Mouse (Mus musculus) neural tube, embryonic 13.5 days (tissue): ENCODE data around the gene Grpr. TPM values are rescaled to one million over a fixed set of nuclear protein-coding genes. Genes with fewer than 3 reads are reported as not detected.

ENCODE experiments used
- ATAC-seq: fragments of 200-750 bp; cut with Nextera tagmentation; 2 replicates; pipeline ENCODE4 v1.8.0; 2017; ENCODE audit warnings: low read depth, mild to moderate bottlenecking, moderate TSS enrichment, moderate library complexity
- H3K27ac ChIP-seq: fragments of 300-500 bp; sonication (generic); replicated peaks from 2 replicates; pipeline ENCODE4 v1.5.1; 2015; ENCODE audit warnings: moderate library complexity, mild to moderate bottlenecking, inconsistent platforms
- H3K27me3 ChIP-seq: fragments of 300-500 bp; sonication (generic); 2 replicates; pipeline ENCODE4 v1.6.1; 2015; ENCODE audit warnings: mild to moderate bottlenecking, inconsistent platforms
- H3K36me3 ChIP-seq: fragments of 300-500 bp; sonication (generic); 2 replicates; pipeline ENCODE4 v1.6.1; 2015; ENCODE audit warnings: mild to moderate bottlenecking, inconsistent platforms
- H3K4me1 ChIP-seq: fragments of 300-500 bp; sonication (generic); replicated peaks from 2 replicates; pipeline ENCODE4 v1.6.1; 2015; ENCODE audit warnings: inconsistent platforms
- H3K4me2 ChIP-seq: fragments of 300-500 bp; sonication (generic); 2 replicates; pipeline ENCODE4 v1.6.1; 2015; ENCODE audit warnings: inconsistent platforms, mild to moderate bottlenecking, moderate library complexity
- H3K4me3 ChIP-seq: fragments of 300-500 bp; sonication (generic); 2 replicates; pipeline ENCODE4 v1.5.1; 2015; ENCODE audit warnings: mild to moderate bottlenecking, inconsistent platforms
- H3K9ac ChIP-seq: fragments of 300-500 bp; sonication (generic); 2 replicates; pipeline ENCODE4 v1.6.1; 2015; ENCODE audit warnings: moderate library complexity, mild to moderate bottlenecking, inconsistent platforms
- H3K9me3 ChIP-seq: fragments of 300-500 bp; sonication (generic); 2 replicates; pipeline ENCODE4 v1.6.1; 2016; ENCODE audit warnings: inconsistent platforms
- WGBS: fragments of 180-500 bp; shearing (Covaris S2); methylation state at CpG from one replicate; pipeline ENCODE4 v1.1.7; 2015; 5-methylcytosine and 5-hydroxymethylcytosine counted together
- polyA plus RNA-seq: library from polyadenylated mRNA; unstranded; fragments of >200 nt; fragmentation: Nextera tagmentation; extraction: Ambion mirVana; gene quantifications from 2 replicates; pipeline ENCODE4 v1.2.1, GENCODE M21; 2015

Grpr gene
- polyA plus RNA-seq = 0.11 and 0.36 TPM in 2 replicates

DNA sequence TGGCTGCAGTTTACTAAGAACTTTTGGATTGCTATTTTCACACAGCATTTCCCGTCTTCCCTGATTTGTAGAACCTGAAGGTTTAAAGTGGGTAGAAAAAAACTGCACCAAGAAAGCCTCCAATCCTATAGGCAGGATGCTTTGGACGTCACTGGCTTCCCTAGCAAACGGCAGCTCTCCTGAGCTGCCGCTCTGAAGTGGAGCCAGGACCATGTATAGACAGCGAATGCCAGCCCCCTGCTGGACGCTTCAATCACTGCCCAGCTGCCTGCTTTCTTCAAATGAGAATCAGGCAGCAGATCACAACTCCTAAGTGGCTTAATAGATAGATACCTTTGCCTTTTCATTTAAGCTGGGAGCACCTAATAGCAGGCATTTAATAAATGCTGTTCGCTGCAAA is at the start of gene Grpr:
Gene Grpr, minus strand, starts transcription at position 12 of the 400 bp plus-strand sequence.
- Histone ChIP-seq H3K36me3 (no peaks in the 10 kb centered on the region), H3K4me3 (no peak within 1 kb of the TSS), H3K9me3 (no peaks in the 10 kb centered on the region), H3K4me1 (no peaks in the 10 kb centered on the region), H3K27me3 (peaks cover 69% of the 10 kb centered on the region), H3K9ac (no peak within 1 kb of the TSS), H3K27ac (no peak within 1 kb of the TSS), H3K4me2 (no peak within 1 kb of the TSS)
- ATAC-seq = peak; percentile 92
- 17% methylated on average over 7 of the region's 7 CpGs for WGBS

DNA sequence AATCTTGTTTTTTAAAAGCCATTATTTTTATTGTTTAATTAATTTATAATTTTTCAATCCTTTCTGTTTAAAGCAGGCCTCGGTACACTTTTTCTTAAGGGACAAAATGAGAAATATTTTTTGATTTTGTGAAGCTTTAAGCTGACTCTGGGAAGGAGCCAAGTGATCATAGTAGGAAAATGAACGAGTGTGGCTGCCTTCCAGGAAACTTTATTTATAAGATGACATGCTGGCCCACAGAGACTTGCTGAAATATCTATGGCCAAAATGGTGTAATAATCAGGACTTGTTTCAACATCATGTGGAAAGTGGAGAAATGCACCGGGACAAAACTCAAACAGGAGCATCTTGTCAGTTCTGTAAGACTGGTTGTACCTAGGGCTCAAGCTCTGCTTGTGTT is 11.0 kb upstream of the Grpr start:
- H3K36me3 ChIP-seq = no peaks in the 10 kb centered on the region
- H3K9me3 ChIP-seq = no peaks in the 10 kb centered on the region
- H3K9ac ChIP-seq = no peak overlapping the region
- H3K4me3 ChIP-seq = no peak overlapping the region
- no peaks in the 10 kb centered on the region for H3K4me1 ChIP-seq
- no peak overlapping the region for H3K4me2 ChIP-seq
- 81% methylated on average over 3 of the region's 3 CpGs for WGBS
- ATAC-seq = no peak
- H3K27me3 ChIP-seq = peaks cover 25% of the 10 kb centered on the region
- H3K27ac ChIP-seq = no peak overlapping the region

DNA sequence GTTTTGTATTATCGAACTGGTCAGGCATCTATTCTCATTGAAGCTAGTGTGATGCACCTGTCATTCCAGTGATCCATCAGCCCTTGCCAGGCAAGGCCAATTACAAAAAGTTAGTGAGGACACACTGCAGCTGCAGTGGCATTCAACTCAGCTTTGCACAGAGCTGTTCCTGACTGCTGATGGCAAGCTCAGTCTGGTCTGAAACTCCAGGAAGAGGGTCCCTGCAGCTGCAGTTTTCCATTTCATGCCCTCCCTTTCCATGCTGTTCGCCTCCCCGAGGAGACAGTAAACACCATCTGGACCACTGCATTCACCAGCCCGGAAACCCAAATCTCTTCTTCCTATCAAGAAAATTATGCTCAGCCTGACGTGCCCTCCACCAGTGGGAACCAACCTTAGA is 2.4 kb downstream of the Grpr start:
- ATAC-seq = no peak
- no peaks in the 10 kb centered on the region for H3K4me1 ChIP-seq
- no peaks in the 10 kb centered on the region for H3K9me3 ChIP-seq
- no peak overlapping the region for H3K4me2 ChIP-seq
- no peak overlapping the region for H3K9ac ChIP-seq
- H3K27me3 ChIP-seq = peaks cover 61% of the 10 kb centered on the region
- no peak overlapping the region for H3K27ac ChIP-seq
- no peaks in the 10 kb centered on the region for H3K36me3 ChIP-seq
- 75% methylated on average over 5 of the region's 5 CpGs for WGBS
- H3K4me3 ChIP-seq = no peak overlapping the region

DNA sequence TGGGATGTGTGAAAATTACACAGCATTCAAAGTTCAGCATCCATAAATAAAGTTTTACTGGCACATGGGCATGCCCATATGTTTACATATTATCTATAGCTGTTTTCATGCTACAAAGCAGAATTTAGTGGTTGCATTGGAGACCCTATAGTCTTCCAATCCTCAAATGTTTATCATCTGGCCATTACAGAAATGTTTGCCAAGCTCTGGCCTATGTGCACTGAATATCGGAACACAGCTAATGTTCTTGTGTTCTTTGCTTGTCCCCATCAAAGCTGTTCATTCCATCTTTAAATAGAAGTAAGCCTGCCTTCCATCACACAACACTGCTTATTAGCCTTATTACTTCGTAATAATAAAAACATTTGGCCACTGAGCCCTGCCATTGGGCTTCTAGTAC is 16.6 kb downstream of the Grpr start:
- Histone ChIP-seq H3K27me3 (peaks cover 35% of the 10 kb centered on the region), H3K9me3 (no peaks in the 10 kb centered on the region), H3K4me1 (no peaks in the 10 kb centered on the region), H3K4me2 (no peak overlapping the region), H3K9ac (no peak overlapping the region), H3K36me3 (no peaks in the 10 kb centered on the region), H3K27ac (no peak overlapping the region), H3K4me3 (no peak overlapping the region)
- WGBS = 72% methylated on average over 2 of the region's 2 CpGs
- ATAC-seq = no peak

DNA sequence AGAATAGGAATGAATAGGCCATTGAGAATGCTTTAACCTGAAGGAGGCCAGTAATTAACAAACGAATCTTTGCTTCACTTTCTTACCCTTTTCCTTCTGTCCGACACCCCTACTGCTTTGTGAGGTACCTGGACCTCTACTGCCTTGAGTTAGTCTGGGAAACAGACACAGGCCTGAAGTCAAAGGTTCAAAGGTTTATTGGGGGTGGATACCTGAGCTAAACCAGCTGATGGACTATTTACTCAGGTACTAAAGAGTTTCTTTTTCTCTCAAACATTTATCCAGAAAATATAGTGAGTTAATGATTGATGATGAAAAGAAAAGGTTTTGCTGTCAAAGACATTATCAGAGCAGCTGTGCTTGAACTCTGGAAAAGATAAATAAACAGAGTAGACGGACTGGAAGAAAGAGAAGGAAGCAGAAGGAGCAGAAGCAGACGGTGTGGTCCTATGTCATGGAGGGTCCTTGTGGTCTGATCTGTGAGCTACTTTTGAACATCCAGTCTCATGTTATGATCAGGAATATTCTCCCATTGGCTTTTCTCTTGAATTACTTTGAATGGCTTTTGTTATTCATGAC is 30.4 kb downstream of the Grpr start:
- H3K36me3 ChIP-seq = no peaks in the 10 kb centered on the region
- WGBS = 78% methylated on average over 4 of the region's 4 CpGs
- no peak overlapping the region for H3K4me2 ChIP-seq
- H3K27ac ChIP-seq = no peak overlapping the region
- H3K9me3 ChIP-seq = no peaks in the 10 kb centered on the region
- peaks cover 32% of the 10 kb centered on the region for H3K27me3 ChIP-seq
- ATAC-seq = no peak
- no peaks in the 10 kb centered on the region for H3K4me1 ChIP-seq
- H3K9ac ChIP-seq = no peak overlapping the region
- H3K4me3 ChIP-seq = no peak overlapping the region

DNA sequence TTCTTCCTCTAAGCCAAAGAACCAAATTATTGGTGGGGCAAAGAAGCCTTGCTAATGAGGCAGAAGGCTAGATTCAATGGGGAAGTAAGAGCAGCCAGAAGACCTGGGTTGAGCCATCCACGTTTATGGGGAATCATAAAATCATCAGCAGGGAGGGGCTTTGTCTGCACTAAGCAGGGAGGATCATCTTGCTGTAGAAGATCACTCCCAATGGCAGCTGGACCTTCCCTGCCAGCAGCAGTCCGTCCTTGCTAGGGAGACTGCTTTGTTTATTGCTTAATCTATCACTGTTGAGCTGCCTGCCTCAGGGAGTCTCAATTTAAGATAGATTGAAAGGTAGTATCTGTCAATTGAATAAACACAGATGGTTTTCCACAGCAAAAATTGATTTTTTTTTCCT is 37.7 kb downstream of the Grpr start:
- H3K27me3 ChIP-seq = peaks cover 40% of the 10 kb centered on the region
- no peak overlapping the region for H3K4me2 ChIP-seq
- ATAC-seq = no peak
- WGBS = 9% methylated on average over 2 of the region's 2 CpGs
- no peaks in the 10 kb centered on the region for H3K9me3 ChIP-seq
- H3K4me1 ChIP-seq = no peaks in the 10 kb centered on the region
- no peak overlapping the region for H3K4me3 ChIP-seq
- no peaks in the 10 kb centered on the region for H3K36me3 ChIP-seq
- no peak overlapping the region for H3K9ac ChIP-seq
- H3K27ac ChIP-seq = no peak overlapping the region

DNA sequence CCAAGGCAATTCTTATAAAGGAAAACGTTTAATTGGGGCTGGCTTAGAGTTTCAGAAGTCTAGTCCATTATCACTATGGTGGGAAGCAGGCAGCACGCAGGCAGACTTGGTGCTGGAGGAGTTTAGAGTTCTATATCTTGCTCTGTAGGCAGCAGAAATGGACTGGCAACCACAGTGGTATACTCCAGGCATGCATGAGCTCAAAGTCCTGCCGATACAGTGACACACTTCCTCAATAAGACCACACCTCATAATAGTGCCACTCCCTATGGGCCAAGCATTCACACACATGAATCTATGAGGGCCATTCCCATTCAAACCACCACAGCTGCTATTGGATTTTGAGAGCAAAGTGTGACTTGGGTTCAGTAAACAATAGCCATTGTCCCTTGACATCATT is 47.4 kb downstream of the Grpr start:
- Histone ChIP-seq H3K9ac (no peak overlapping the region), H3K4me1 (no peaks in the 10 kb centered on the region), H3K9me3 (0 out of 2 replicates have a peak, but pooled peaks cover under 1% of the 10 kb centered on the region), H3K4me2 (no peak overlapping the region), H3K4me3 (no peak overlapping the region), H3K27ac (no peak overlapping the region), H3K36me3 (no peaks in the 10 kb centered on the region), H3K27me3 (peaks cover 9% of the 10 kb centered on the region)
- ATAC-seq = no peak
- 74% methylated on average over 3 of the region's 3 CpGs for WGBS

Other genes starting within 250 kb of the Grpr start
- 1.6 and 2.1 TPM in 2 replicates for gene Rnf138rt1, start 211.7 kb upstream of the Grpr start, polyA plus RNA-seq